Mouse (Mus musculus) spleen, adult 2 months (tissue): ENCODE data around the gene Gatd1.

Experiments used
- CTCF ChIP-seq: fragments of 200-500 bp; IDR thresholded peaks from 2 replicates; pipeline ENCODE4 v1.5.1; 2011; ENCODE audit warnings: mild to moderate bottlenecking, inconsistent platforms; ENCODE audit not compliant: insufficient read depth, insufficient read length, insufficient replicate concordance; ENCODE audit errors: extremely low read depth
- POLR2A ChIP-seq: fragments of 200-500 bp; IDR thresholded peaks from 2 replicates; pipeline ENCODE4 v1.6.1; 2011; ENCODE audit warnings: low read depth, low read length, inconsistent platforms

DNA sequence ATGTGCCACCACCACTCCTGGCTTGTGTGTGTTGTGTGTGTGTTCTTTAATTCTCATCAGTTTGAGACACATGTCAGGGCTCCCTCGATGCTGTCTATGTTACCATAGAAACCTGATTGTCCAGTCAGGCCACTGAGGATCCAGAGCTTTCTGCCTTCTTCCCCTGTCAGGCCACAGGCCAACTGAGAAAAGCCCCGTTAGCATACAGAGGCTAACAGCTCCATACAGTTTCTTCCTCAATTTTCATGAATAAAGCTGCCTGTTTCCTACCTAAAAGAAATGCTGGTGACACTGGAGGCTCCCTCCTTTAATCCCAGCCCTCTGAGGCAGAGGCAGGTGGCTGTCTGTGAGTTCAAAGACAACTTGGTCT lies 22.6 kb upstream of the Gatd1 start:
- no peak for TF ChIP-seq CTCF
- TF ChIP-seq POLR2A = no peak
